Mouse (Mus musculus): ENCODE results near the gene Pdgfa. TPM values are rescaled to one million over a fixed set of nuclear protein-coding genes. Genes with fewer than 3 reads are reported as not detected.

Pdgfa gene
- total RNA-seq (2023; ENCODE audit: inconsistent age), result not detected in 4 replicates

DNA sequence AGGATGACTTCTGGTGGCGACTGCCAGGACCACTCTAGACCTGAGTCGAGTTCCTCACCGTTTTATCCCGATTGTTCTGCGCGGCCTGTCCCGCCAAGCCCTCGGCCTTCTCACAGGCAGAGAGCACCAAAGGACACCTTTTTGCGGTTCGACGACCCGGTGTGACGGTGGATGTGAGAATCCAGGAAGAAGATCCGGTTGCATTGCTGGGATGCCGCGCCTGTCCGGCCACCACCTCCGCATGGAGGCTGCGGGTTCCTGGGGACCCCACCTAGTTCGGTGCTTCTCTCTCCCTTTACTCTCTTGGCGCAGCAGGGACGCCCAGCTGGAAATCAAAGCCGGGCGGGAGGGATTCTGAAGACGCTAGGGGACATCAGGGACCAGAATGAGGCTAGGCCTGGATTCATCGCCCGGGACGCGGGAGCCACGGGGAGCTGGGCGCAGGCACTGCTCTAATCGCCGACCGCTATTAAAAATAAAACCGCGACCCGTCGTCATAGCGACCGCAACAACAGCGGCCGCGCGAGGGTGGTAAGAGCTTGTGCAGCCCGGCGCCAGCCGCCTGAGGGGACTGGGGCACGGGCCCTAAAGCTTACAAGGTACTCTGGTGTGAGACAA is at the start of gene Pdgfa:
TSS of gene Pdgfa (minus strand) at position 200 of the 618 bp plus-strand sequence.

Other genes with a start within 250 kb of the Pdgfa start
- not detected in 4 replicates for gene Fam20c, start 242.9 kb downstream of the Pdgfa start, total RNA-seq (2023; ENCODE audit: inconsistent age)
- not detected in 4 replicates for gene Gm5294, start 177.3 kb downstream of the Pdgfa start, total RNA-seq (2023; ENCODE audit: inconsistent age)
- 0.22 to 0.87 TPM (median 0.48 TPM) in 3 of 4 replicates, not detected in the other for gene Prkar1b, start 152.6 kb upstream of the Pdgfa start, total RNA-seq (2023; ENCODE audit: inconsistent age)
- gene Dnaaf5, start 152.9 kb upstream of the Pdgfa start, total RNA-seq (2023; ENCODE audit: inconsistent age), result 12.4 to 16.3 TPM (median 12.8 TPM) in 4 replicates
- 54.6 to 59.6 TPM (median 57.4 TPM) in 4 replicates for gene Sun1, start 203.3 kb upstream of the Pdgfa start, total RNA-seq (2023; ENCODE audit: inconsistent age)

Measured in B cell, adult (primary cell).